Mouse (Mus musculus) liver, embryonic 14.5 days (tissue): ENCODE data around the gene Arpc1a.

Experiments used
- CTCF ChIP-seq: IDR thresholded peaks from 2 replicates; pipeline ENCODE4 v1.5.1; 2016; ENCODE audit warnings: antibody characterized with exemption, low read depth, control low read depth
- EP300 ChIP-seq: IDR thresholded peaks from 2 replicates; pipeline ENCODE4 v1.6.1; 2016; ENCODE audit warnings: antibody characterized with exemption, low read depth

DNA sequence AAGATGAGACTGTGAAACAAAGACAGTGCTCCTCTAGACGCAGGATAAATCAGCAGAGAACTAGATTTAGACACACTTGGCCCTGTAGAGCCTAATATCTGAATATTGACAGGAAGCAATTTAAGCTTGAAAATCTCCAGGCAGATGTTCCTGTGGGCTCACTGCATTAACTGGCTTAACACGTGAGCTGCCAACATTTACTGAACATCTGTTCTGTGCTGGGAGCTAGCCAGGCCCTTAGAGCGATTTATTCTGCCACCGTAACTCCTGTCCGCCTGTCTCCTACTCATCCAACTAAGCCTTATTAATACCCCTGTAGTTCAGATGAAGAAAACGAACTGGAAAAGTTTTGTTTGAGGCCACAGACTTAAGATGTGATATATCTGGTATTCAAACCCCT, 55.2 kb downstream of the Arpc1a start:
- TF ChIP-seq EP300 (no peak), CTCF (no peak)
